In the genomic region with DNA sequence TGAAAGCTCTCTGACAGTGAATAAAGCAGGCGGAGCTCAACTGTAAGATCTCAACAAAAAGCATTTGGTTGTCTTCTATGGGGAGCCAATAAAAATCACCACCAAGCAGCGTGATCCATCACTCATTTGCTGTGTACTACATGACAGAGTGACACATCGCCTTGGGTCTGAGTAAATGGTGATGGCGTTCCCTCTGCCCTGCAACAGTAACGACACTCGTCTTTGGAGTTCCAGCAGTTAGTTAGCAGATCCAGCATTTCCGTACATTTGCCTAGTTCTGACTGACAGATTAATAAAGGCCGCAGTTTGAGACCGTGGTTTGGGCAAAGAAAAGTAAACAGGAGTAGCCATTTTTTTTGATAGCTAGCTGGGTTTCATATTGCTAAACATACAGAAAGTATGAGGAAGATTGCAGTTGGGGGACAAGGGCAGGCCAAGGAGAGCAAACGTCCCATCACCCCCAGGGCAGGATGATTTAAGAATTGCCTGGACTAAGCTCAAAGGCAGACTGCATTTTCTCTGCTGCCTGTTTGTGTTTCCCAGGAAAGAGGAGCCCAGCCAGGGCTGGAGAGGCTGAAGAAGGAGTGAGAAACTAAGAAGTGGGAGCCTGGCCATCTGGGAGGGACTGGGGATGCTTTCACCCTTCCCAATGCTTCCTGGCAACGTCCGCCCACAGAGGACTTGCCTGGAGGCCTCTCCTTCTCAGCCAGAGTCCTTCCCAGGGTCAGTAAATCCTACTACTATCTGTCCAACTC, we compare ENCODE assay signal across 7 mouse cellular contexts. TPM values are rescaled to one million over a fixed set of nuclear protein-coding genes. Genes with fewer than 3 reads are reported as not detected.
DNase-seq lines count a peak whose midpoint lies in the region; ATAC-seq and TF ChIP-seq lines count a peak whose summit lies in the region.

No protein-coding gene starts in this region.

- H3K4me2 ChIP-seq in midbrain, postnatal 0 days (ENCODE audit: low read depth, low read length, poor library complexity, severe bottlenecking) = no peak overlapping the region

- peak; percentile 40 for DNase-seq in brain, adult 2 months (ENCODE audit: low read depth, low spot score)
- DNase-seq in cerebellum, adult 9-10 months = peak; percentile 34
- DNase-seq in gastrocnemius, postnatal 36 days = peak; percentile 43 to 70
- peak; percentile 49 for DNase-seq in layer of hippocampus, adult 9-11 months
- peak; percentile 84 for DNase-seq in midbrain, postnatal 0 days (ENCODE audit: low spot score)
- DNase-seq in urinary bladder, postnatal 4 days (ENCODE audit: low spot score in 2 of 2) = peak; percentile 67 to 69

- no peak for TF ChIP-seq CTCF in midbrain, postnatal 0 days (IDR thresholded peaks at IDR 0.05)

- no peaks in the 10 kb centered on the region for H3K9me3 ChIP-seq in midbrain, postnatal 0 days (ENCODE audit: low read length)

- 59% methylated on average over 12 of the region's 12 CpGs for WGBS in midbrain, postnatal 0 days

- H3K27me3 ChIP-seq in midbrain, postnatal 0 days (ENCODE audit: insufficient read depth, low read length) = no peaks in the 10 kb centered on the region

- no peak overlapping the region for H3K4me3 ChIP-seq in midbrain, postnatal 0 days (ENCODE audit: low read depth, low read length)

- H3K36me3 ChIP-seq in midbrain, postnatal 0 days (ENCODE audit: insufficient read depth, low read length) = no peaks in the 10 kb centered on the region

- peak overlapping the region; percentile 19; the same call in 1 of the 2 replicates for H3K27ac ChIP-seq in midbrain, postnatal 0 days (ENCODE audit: low read depth, low read length)

- no peak overlapping the region for H3K9ac ChIP-seq in midbrain, postnatal 0 days (replicated peaks; ENCODE audit: low read length, poor library complexity, severe bottlenecking)

- intact Hi-C loops in gastrocnemius, postnatal 36 days (cut with DNase I) = no loop called here

- ATAC-seq in midbrain, postnatal 0 days (ENCODE audit: low FRiP score) = peak; percentile 81
- ATAC-seq in megakaryocyte progenitor cell, adult 5-6 weeks (replicated peaks; ENCODE audit: poor library complexity) = no peak

- H3K4me1 ChIP-seq in midbrain, postnatal 0 days (ENCODE audit: insufficient read depth, low read length) = no peaks in the 10 kb centered on the region

RNA-seq across cellular contexts. Expression of a gene that starts 11.5 kb away (rescaled TPM):
- under 1 TPM; 0.41 to 0.54 TPM for total RNA-seq in gastrocnemius, postnatal 36 days (2021)
- 78.9 and 91.8 TPM in 2 replicates for total RNA-seq in midbrain, postnatal 0 days (2014; rRNA removed)
- 27.1 and 28.5 TPM in 2 replicates for polyA plus RNA-seq in midbrain, postnatal 0 days (2015; fragmentation: Nextera tagmentation; extraction: Ambion mirVana)
- 0.05 and 0.07 TPM in 2 replicates for total RNA-seq in megakaryocyte progenitor cell, adult 5-6 weeks (2015)
- total RNA-seq in megakaryocyte progenitor cell, adult 5-6 weeks (2017) = not detected in 2 replicates

RNA-seq across cellular contexts. Expression of a gene that starts 56.1 kb away (rescaled TPM):
- 10 to 100 TPM; 10.6 to 14.2 TPM for total RNA-seq in gastrocnemius, postnatal 36 days (2021)
- total RNA-seq in midbrain, postnatal 0 days (2014; rRNA removed) = 114 and 132 TPM in 2 replicates
- polyA plus RNA-seq in midbrain, postnatal 0 days (2015; fragmentation: Nextera tagmentation; extraction: Ambion mirVana) = 42.2 and 50.6 TPM in 2 replicates
- total RNA-seq in megakaryocyte progenitor cell, adult 5-6 weeks (2015) = 27.8 and 31.6 TPM in 2 replicates
- total RNA-seq in megakaryocyte progenitor cell, adult 5-6 weeks (2017) = 35.6 and 40.8 TPM in 2 replicates

Comparison
In these comparisons a context has a peak if more than half of its experiments do, and no peak if none do; other contexts are left out.
1. DNase-seq: peak in every context shown above with its lines; median percentile 84 in midbrain, postnatal 0 days; 68 in urinary bladder, postnatal 4 days; 56 in gastrocnemius, postnatal 36 days; 49 in layer of hippocampus, adult 9-11 months; 40 in brain, adult 2 months; 34 in cerebellum, adult 9-10 months.
2. RNA of a gene that starts 11.5 kb away (total RNA-seq): 78.9 to 91.8 TPM in midbrain, postnatal 0 days; 0.41 to 0.54 TPM in gastrocnemius, postnatal 36 days and 0.05 to 0.07 TPM in megakaryocyte progenitor cell, adult 5-6 weeks; every median in the first group is over 10 times any median in the second.